Comparison of ENCODE assay signal across 23 mouse cellular contexts in the genomic region with DNA sequence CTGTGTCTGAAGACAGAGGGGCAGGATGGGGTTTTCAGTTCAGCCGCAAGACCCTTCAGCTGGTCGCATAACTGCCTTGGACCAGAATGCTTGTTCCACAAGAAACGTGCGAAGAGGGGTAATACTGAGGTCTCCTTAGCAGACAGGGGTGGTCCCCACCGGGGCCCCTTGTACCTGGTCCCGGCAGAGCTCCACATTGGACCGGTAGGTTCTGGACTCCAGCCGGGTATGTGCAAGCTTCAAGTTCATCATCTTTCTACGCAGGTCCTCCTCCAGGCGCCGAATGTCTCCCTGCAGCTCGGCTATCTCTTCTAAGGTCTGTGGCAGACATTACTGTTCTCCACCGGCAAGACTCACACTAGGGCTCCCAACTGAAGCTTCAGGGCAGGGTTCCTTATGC. TPM values are rescaled to one million over a fixed set of nuclear protein-coding genes. Genes with fewer than 3 reads are reported as not detected.
DNase-seq lines count a peak whose midpoint lies in the region; ATAC-seq and TF ChIP-seq lines count a peak whose summit lies in the region.
"Had no signal": no experiment of that assay in that cellular context is flagged by ENCODE, and none has a peak within 500 bp of the region (broad histone marks: within the 10 kb centered on the region; RNA-seq: fewer than 3 reads in every experiment).

No protein-coding gene starts in this region.

- no peak overlapping the region for H3K4me3 ChIP-seq in kidney, embryonic 16.5 days (ENCODE audit: low read length)
- H3K4me3 ChIP-seq in kidney, embryonic 15.5 days (replicated peaks), result no peak overlapping the region
- H3K4me3 ChIP-seq in testis, adult 2 months (ENCODE audit: control insufficient read depth, low read depth, low read length), result peak overlapping the region; percentile 82
- H3K4me3 ChIP-seq: embryonic facial prominence, embryonic 12.5 days had no signal

- 0 out of 2 replicates have a peak, but pooled peaks have one; percentile 0 for ATAC-seq in kidney, embryonic 16.5 days (ENCODE audit: low FRiP score, low TSS enrichment)
- no peak for ATAC-seq in kidney, embryonic 15.5 days (replicated peaks; ENCODE audit: low FRiP score)
- ATAC-seq: activated CD4-positive, CD25-positive, alpha-beta regulatory T cell, adult 4 months; CD4-positive, CD25-positive, alpha-beta regulatory T cell, adult 4 months; forebrain, postnatal 0 days had no signal

- no peaks in the 10 kb centered on the region for H3K9me3 ChIP-seq in kidney, embryonic 16.5 days (ENCODE audit: low read length)
- H3K9me3 ChIP-seq in kidney, embryonic 15.5 days (replicated peaks), result no peaks in the 10 kb centered on the region
- H3K9me3 ChIP-seq: embryonic facial prominence, embryonic 10.5 days; embryonic facial prominence, embryonic 12.5 days; forebrain, embryonic 13.5 days; forebrain, embryonic 15.5 days had no signal

- TF ChIP-seq POLR2A in testis, adult 2 months (IDR thresholded peaks at IDR 0.05; ENCODE audit: control insufficient read depth, low read depth, low read length), result no peak

- TF ChIP-seq CTCF in testis, adult 2 months (IDR thresholded peaks at IDR 0.05; ENCODE audit: control insufficient read depth, insufficient read depth, insufficient replicate concordance, low read depth, low read length), result no peak

- H3K27me3 ChIP-seq in kidney, embryonic 16.5 days (ENCODE audit: insufficient read depth, low read length), result peaks cover 7% of the 10 kb centered on the region; the same call in 1 of the 2 replicates
- H3K27me3 ChIP-seq in kidney, embryonic 15.5 days, result peaks cover 22% of the 10 kb centered on the region
- H3K27me3 ChIP-seq in testis, adult 2 months (ENCODE audit: control insufficient read depth, insufficient read depth, low read length), result no peaks in the 10 kb centered on the region
- H3K27me3 ChIP-seq: CH12.LX; forebrain, embryonic 15.5 days; Patski had no signal

- H3K9ac ChIP-seq in kidney, embryonic 16.5 days (replicated peaks; ENCODE audit: low read length), result no peak overlapping the region
- no peak overlapping the region for H3K9ac ChIP-seq in kidney, embryonic 15.5 days
- H3K9ac ChIP-seq: embryonic facial prominence, embryonic 12.5 days; forebrain, embryonic 13.5 days; forebrain, embryonic 15.5 days; forebrain, postnatal 0 days had no signal

- no peak overlapping the region for H3K27ac ChIP-seq in kidney, embryonic 16.5 days (ENCODE audit: low read length)
- no peak overlapping the region for H3K27ac ChIP-seq in kidney, embryonic 15.5 days
- no peak overlapping the region for H3K27ac ChIP-seq in testis, adult 2 months (ENCODE audit: control insufficient read depth, insufficient read depth, low read depth, low read length)
- H3K27ac ChIP-seq: embryonic facial prominence, embryonic 12.5 days; forebrain, embryonic 13.5 days; forebrain, embryonic 15.5 days had no signal

- peaks cover 11% of the 10 kb centered on the region for H3K36me3 ChIP-seq in kidney, embryonic 16.5 days (ENCODE audit: insufficient read depth, low read length)
- H3K36me3 ChIP-seq in kidney, embryonic 15.5 days, result peaks cover 18% of the 10 kb centered on the region
- H3K36me3 ChIP-seq in testis, adult 2 months (ENCODE audit: control insufficient read depth, insufficient read depth, low read length), result no peaks in the 10 kb centered on the region

- 94% methylated on average over 13 of the region's 13 CpGs for WGBS in kidney, embryonic 16.5 days
- WGBS in kidney, embryonic 15.5 days, result 96% methylated on average over 13 of the region's 13 CpGs

- DNase-seq in cerebellum, adult 9-10 months, result peak; percentile 48
- no peak for DNase-seq in cerebellum, postnatal 36 days
- DNase-seq in heart, adult 11 months, result peak; percentile 91
- DNase-seq in heart, adult 18-20 months, result no peak
- DNase-seq in testis, postnatal 14 days (ENCODE audit: low spot score), result no peak
- DNase-seq: adrenal gland, adult 8-10 months; adrenal gland, postnatal 14 days; adrenal gland, postnatal 36 days; B cell, adult 2 months; cerebellum, adult 8-10 months; forebrain, postnatal 0 days had no signal

- H3K4me2 ChIP-seq in kidney, embryonic 16.5 days (replicated peaks; ENCODE audit: low read depth, low read length), result no peak overlapping the region
- no peak overlapping the region for H3K4me2 ChIP-seq in kidney, embryonic 15.5 days

- peaks cover 16% of the 10 kb centered on the region for H3K4me1 ChIP-seq in kidney, embryonic 16.5 days (ENCODE audit: insufficient read depth, low read length)
- peaks cover 30% of the 10 kb centered on the region for H3K4me1 ChIP-seq in kidney, embryonic 15.5 days
- H3K4me1 ChIP-seq in testis, adult 2 months (ENCODE audit: control insufficient read depth, insufficient read depth, low read length), result peaks cover 16% of the 10 kb centered on the region

RNA-seq across cellular contexts. Expression of a gene that starts 1.1 kb away (rescaled TPM):
- total RNA-seq in heart, adult 18-20 months (2021), result 10 to 100 TPM; 10.4 to 12.4 TPM
- 85.3 and 91.6 TPM in 2 replicates for polyA plus RNA-seq in kidney, embryonic 16.5 days (2015; fragmentation: Nextera tagmentation; extraction: Ambion mirVana)
- 74.4 and 81.1 TPM in 2 replicates for polyA plus RNA-seq in kidney, embryonic 15.5 days (2015; fragmentation: Nextera tagmentation; extraction: Ambion mirVana)
- polyA plus RNA-seq in testis, adult 2 months (2012; rRNA removed), result 5.8 and 8.1 TPM in 2 replicates

RNA-seq across cellular contexts. Expression of a gene that starts 2.8 kb away (rescaled TPM):
- under 1 TPM; 0.32 to 0.44 TPM for total RNA-seq in heart, adult 18-20 months (2021)
- polyA plus RNA-seq in kidney, embryonic 16.5 days (2015; fragmentation: Nextera tagmentation; extraction: Ambion mirVana), result 3.9 and 5.5 TPM in 2 replicates
- polyA plus RNA-seq in kidney, embryonic 15.5 days (2015; fragmentation: Nextera tagmentation; extraction: Ambion mirVana), result 4.7 and 4.9 TPM in 2 replicates
- polyA plus RNA-seq in testis, adult 2 months (2012; rRNA removed), result 507 and 517 TPM in 2 replicates
- polyA plus RNA-seq: CD4-positive, CD25-positive, alpha-beta regulatory T cell, adult 4 months; G1E had no signal

RNA-seq across cellular contexts. Expression of a gene that starts 36.1 kb away (rescaled TPM):
- total RNA-seq in heart, adult 18-20 months (2021), result under 1 TPM; 0.52 to 0.95 TPM
- 11.1 and 11.4 TPM in 2 replicates for polyA plus RNA-seq in kidney, embryonic 16.5 days (2015; fragmentation: Nextera tagmentation; extraction: Ambion mirVana)
- polyA plus RNA-seq in kidney, embryonic 15.5 days (2015; fragmentation: Nextera tagmentation; extraction: Ambion mirVana), result 10.6 and 15.2 TPM in 2 replicates
- 0.42 and 0.48 TPM in 2 replicates for polyA plus RNA-seq in testis, adult 2 months (2012; rRNA removed)
- total RNA-seq: CH12.LX had no signal
- polyA plus RNA-seq: activated CD4-positive, CD25-positive, alpha-beta regulatory T cell, adult 4 months; CD4-positive, CD25-positive, alpha-beta regulatory T cell, adult 4 months; G1E had no signal

Comparison
In these comparisons a context has a peak if more than half of its experiments do, and no peak if none do; other contexts are left out.
1. DNase-seq: peak in cerebellum, adult 9-10 months (single experiment) and heart, adult 11 months (single experiment); none in cerebellum, postnatal 36 days (0 of 2), heart, adult 18-20 months (0 of 2) and testis, postnatal 14 days (single experiment).
2. RNA of a gene that starts 2.8 kb away (polyA plus RNA-seq): 507 to 517 TPM in testis, adult 2 months; 3.9 to 5.5 TPM in kidney, embryonic 16.5 days and 4.7 to 4.9 TPM in kidney, embryonic 15.5 days; every median in the first group is over 10 times any median in the second.